Mouse (Mus musculus): ENCODE measurements around the gene Glb1. TPM values are rescaled to one million over a fixed set of nuclear protein-coding genes. Genes with fewer than 3 reads are reported as not detected.
A peak's percentile ranks its signal among the peaks of the same experiment; 100 is the strongest.
"Not testable (repeated sequence)": the region's sequence is repeated elsewhere in the genome, so short reads cannot be mapped to it uniquely, and the experiment has no call there.

Glb1 gene
- polyA plus RNA-seq, 1 experiment from 2014 or later: 76.0 TPM

DNA sequence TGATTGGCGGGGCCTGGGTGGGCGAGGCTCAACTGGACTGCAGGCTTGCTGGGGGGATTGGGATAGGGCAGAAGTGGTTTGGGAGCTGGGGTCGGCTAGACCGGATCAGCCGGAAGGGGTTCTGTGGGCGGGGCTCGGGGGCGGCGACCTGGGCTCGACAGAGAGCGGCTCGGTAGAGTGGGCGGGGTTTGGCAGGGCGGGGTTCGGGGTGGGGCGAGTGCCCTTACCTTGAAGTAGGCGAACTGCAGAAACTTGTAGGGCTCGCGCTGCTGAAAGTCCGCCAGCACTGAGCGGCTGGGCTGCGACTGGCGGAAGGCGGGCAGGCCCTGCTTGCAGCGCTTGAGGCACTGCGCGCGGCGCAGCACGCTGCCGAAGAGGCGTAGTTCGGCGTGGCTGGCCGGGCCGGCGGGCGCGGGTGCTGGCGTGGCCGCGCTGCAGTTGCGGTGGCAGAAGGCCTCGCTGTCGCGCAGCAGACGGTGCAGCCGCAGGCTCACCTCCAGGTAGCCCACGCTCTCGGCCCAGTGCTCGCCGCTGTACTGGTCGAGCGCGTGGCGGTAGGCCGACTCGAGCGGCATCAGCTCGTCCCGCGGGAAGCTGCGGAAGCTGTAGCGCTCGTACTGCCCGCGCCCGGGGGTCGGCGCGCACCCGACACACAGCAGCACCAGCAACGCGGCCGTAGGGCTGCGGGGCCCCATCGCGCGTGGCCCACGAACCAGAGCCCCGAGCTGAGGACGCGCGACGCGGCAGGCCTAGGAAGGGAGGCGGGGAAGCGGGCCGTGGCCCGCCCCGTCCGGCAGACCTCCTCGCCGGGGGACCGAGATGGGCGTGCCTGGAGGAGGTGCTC, 10.7 kb upstream of the Glb1 start, which contains the start of gene Crtap:
Gene Crtap (minus strand): TSS at position 771 of the 844 bp plus-strand sequence.
- Histone ChIP-seq H3K4me2 (ENCODE audit: low read length) (peak within 1 kb of the TSS; percentile 70), H3K36me3 (ENCODE audit: control insufficient read depth, insufficient read depth, low read length) (peaks cover 8% of the 10 kb centered on the region; the same call in 1 of the 2 replicates), H3K4me1 (replicated peaks; ENCODE audit: control insufficient read depth, insufficient read depth, low read length) (peaks cover 15% of the 10 kb centered on the region; the same call in 1 of the 2 replicates), H3K9me3 (ENCODE audit: control insufficient read depth, low read length) (no peaks in the 10 kb centered on the region), H3K4me3 (ENCODE audit: low read depth, low read length) (peak within 1 kb of the TSS; percentile 83), H3K9ac (ENCODE audit: low read length) (peak within 1 kb of the TSS; percentile 80), H3K27ac (ENCODE audit: low read depth) (peak within 1 kb of the TSS; percentile 86), H3K27me3 (replicated peaks; ENCODE audit: control insufficient read depth, insufficient read depth, low read length) (no peaks in the 10 kb centered on the region)
- ATAC-seq (replicated peaks; ENCODE audit: low FRiP score, low TSS enrichment, low read depth) (peak; percentile 84), DNase-seq (ENCODE audit: low spot score) (peak; percentile 86)
- 1% methylated on average over 94 of the region's 96 CpGs for WGBS

- peak overlapping the region; percentile 86; the same call in 1 of the 2 replicates for H3K27ac ChIP-seq (ENCODE audit: low read depth)
- DNase-seq (ENCODE audit: low spot score) (no peak), ATAC-seq (replicated peaks; ENCODE audit: low FRiP score, low TSS enrichment, low read depth) (no peak; the same call in 1 of the 2 replicates)
- H3K4me3 ChIP-seq (ENCODE audit: low read depth, low read length): peak overlapping the region; percentile 83
- no peaks in the 10 kb centered on the region for H3K9me3 ChIP-seq (ENCODE audit: control insufficient read depth, low read length)
- WGBS: 4% methylated on average over 10 of the region's 10 CpGs
- H3K4me2 ChIP-seq (ENCODE audit: low read length): peak overlapping the region; percentile 70
- H3K36me3 ChIP-seq (ENCODE audit: control insufficient read depth, insufficient read depth, low read length): 0 out of 2 replicates have a peak, but pooled peaks cover 2% of the 10 kb centered on the region
- H3K27me3 ChIP-seq (replicated peaks; ENCODE audit: control insufficient read depth, insufficient read depth, low read length): no peaks in the 10 kb centered on the region
- H3K9ac ChIP-seq (ENCODE audit: low read length): peak overlapping the region; percentile 80
- peaks cover 15% of the 10 kb centered on the region; the same call in 1 of the 2 replicates for H3K4me1 ChIP-seq (replicated peaks; ENCODE audit: control insufficient read depth, insufficient read depth, low read length)
Measured at GRCm38 (mm10) chr9:114390749-114391075, 10.2 kb upstream of the Glb1 start.

DNA sequence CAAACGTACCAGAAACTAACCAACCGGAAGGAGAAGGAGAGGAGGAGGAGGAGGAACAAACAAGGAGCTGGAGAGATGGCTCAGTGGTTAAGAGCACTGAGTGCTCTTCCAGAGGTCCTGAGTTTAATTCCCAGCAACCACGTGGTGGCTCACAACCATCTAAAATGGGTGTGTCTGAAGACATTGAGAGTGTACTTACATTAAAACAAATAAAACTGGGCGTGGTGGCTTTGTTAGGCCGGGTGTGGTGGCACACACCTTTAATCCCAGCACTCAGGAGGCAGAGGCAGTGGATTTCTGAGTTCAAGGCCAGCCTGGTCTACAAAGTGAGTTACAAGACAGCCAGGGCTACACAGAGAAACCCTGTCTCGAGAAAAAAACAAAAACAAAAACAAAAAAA, 6.7 kb upstream of the Glb1 start:
- H3K27me3 ChIP-seq (replicated peaks; ENCODE audit: control insufficient read depth, insufficient read depth, low read length); H3K9ac ChIP-seq (ENCODE audit: low read length); H3K4me1 ChIP-seq (replicated peaks; ENCODE audit: control insufficient read depth, insufficient read depth, low read length); ATAC-seq (replicated peaks; ENCODE audit: low FRiP score, low TSS enrichment, low read depth); H3K4me3 ChIP-seq (ENCODE audit: low read depth, low read length); H3K27ac ChIP-seq (ENCODE audit: low read depth); DNase-seq (ENCODE audit: low spot score); H3K9me3 ChIP-seq (ENCODE audit: control insufficient read depth, low read length); H3K4me2 ChIP-seq (ENCODE audit: low read length); H3K36me3 ChIP-seq (ENCODE audit: control insufficient read depth, insufficient read depth, low read length): not testable (repeated sequence)
- 64% methylated on average over 6 of the region's 6 CpGs for WGBS

DNA sequence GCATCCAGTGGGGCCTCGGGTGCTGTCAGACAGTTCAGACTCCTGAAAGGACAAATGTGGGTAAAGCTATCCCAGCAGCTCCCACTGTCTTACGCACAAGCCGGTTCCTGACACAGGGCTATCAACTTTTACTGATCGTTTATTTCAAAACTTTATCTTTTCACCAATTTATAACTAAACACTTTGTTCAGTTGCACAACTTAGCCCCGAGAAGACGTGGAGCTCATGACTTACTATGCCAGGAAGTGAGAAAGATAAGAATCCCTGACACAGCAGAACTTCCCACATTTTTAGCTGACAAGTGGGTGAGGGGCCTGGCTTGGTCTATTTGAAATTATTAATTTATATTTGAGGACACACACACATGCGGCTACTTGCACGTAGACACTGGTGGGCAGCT, 6.2 kb upstream of the Glb1 start:
- Histone ChIP-seq H3K9ac (ENCODE audit: low read length) (no peak overlapping the region), H3K27me3 (replicated peaks; ENCODE audit: control insufficient read depth, insufficient read depth, low read length) (no peaks in the 10 kb centered on the region), H3K36me3 (ENCODE audit: control insufficient read depth, insufficient read depth, low read length) (no peaks in the 10 kb centered on the region), H3K4me3 (ENCODE audit: low read depth, low read length) (no peak overlapping the region), H3K9me3 (ENCODE audit: control insufficient read depth, low read length) (no peaks in the 10 kb centered on the region), H3K4me2 (ENCODE audit: low read length) (no peak overlapping the region), H3K27ac (ENCODE audit: low read depth) (no peak overlapping the region), H3K4me1 (replicated peaks; ENCODE audit: control insufficient read depth, insufficient read depth, low read length) (peaks cover 3% of the 10 kb centered on the region; the same call in 1 of the 2 replicates)
- DNase-seq (ENCODE audit: low spot score): no peak
- ATAC-seq (replicated peaks; ENCODE audit: low FRiP score, low TSS enrichment, low read depth): no peak
- 75% methylated on average over 8 of the region's 8 CpGs for WGBS

- H3K27ac ChIP-seq (ENCODE audit: low read depth): no peak overlapping the region
- H3K4me2 ChIP-seq (ENCODE audit: low read length): no peak overlapping the region
- no peaks in the 10 kb centered on the region for H3K27me3 ChIP-seq (replicated peaks; ENCODE audit: control insufficient read depth, insufficient read depth, low read length)
- DNase-seq (ENCODE audit: low spot score) (no peak), ATAC-seq (replicated peaks; ENCODE audit: low FRiP score, low TSS enrichment, low read depth) (no peak)
- H3K36me3 ChIP-seq (ENCODE audit: control insufficient read depth, insufficient read depth, low read length): no peaks in the 10 kb centered on the region
- H3K9me3 ChIP-seq (ENCODE audit: control insufficient read depth, low read length): no peaks in the 10 kb centered on the region
- peaks cover 3% of the 10 kb centered on the region; the same call in 1 of the 2 replicates for H3K4me1 ChIP-seq (replicated peaks; ENCODE audit: control insufficient read depth, insufficient read depth, low read length)
- H3K9ac ChIP-seq (ENCODE audit: low read length): no peak overlapping the region
- 77% methylated on average over 4 of the region's 4 CpGs for WGBS
- no peak overlapping the region for H3K4me3 ChIP-seq (ENCODE audit: low read depth, low read length)
Measured at GRCm38 (mm10) chr9:114395258-114395657, 5.6 kb upstream of the Glb1 start.

- Histone ChIP-seq H3K36me3 (ENCODE audit: control insufficient read depth, insufficient read depth, low read length) (peaks cover 1% of the 10 kb centered on the region), H3K9ac (ENCODE audit: low read length) (no peak overlapping the region), H3K27me3 (replicated peaks; ENCODE audit: control insufficient read depth, insufficient read depth, low read length) (no peaks in the 10 kb centered on the region), H3K27ac (ENCODE audit: low read depth) (no peak overlapping the region), H3K4me3 (ENCODE audit: low read depth, low read length) (no peak overlapping the region), H3K4me2 (ENCODE audit: low read length) (no peak overlapping the region), H3K4me1 (replicated peaks; ENCODE audit: control insufficient read depth, insufficient read depth, low read length) (peaks cover 8% of the 10 kb centered on the region; the same call in 1 of the 2 replicates), H3K9me3 (ENCODE audit: control insufficient read depth, low read length) (no peaks in the 10 kb centered on the region)
- WGBS: 90% methylated on average over 12 of the region's 12 CpGs
- ATAC-seq (replicated peaks; ENCODE audit: low FRiP score, low TSS enrichment, low read depth): no peak
- no peak for DNase-seq (ENCODE audit: low spot score)
Measured at GRCm38 (mm10) chr9:114399680-114400079, 1.2 kb upstream of the Glb1 start.

- DNase-seq (ENCODE audit: low spot score) (no peak), ATAC-seq (replicated peaks; ENCODE audit: low FRiP score, low TSS enrichment, low read depth) (no peak; the same call in 1 of the 2 replicates)
- Histone ChIP-seq H3K4me2 (ENCODE audit: low read length) (peak overlapping the region; percentile 54), H3K27ac (ENCODE audit: low read depth) (peak overlapping the region; percentile 92), H3K9me3 (ENCODE audit: control insufficient read depth, low read length) (no peaks in the 10 kb centered on the region), H3K4me1 (replicated peaks; ENCODE audit: control insufficient read depth, insufficient read depth, low read length) (peaks cover 8% of the 10 kb centered on the region; the same call in 1 of the 2 replicates), H3K36me3 (ENCODE audit: control insufficient read depth, insufficient read depth, low read length) (peaks cover 10% of the 10 kb centered on the region), H3K9ac (ENCODE audit: low read length) (peak overlapping the region; percentile 88), H3K27me3 (replicated peaks; ENCODE audit: control insufficient read depth, insufficient read depth, low read length) (no peaks in the 10 kb centered on the region), H3K4me3 (ENCODE audit: low read depth, low read length) (peak overlapping the region; percentile 91)
- 24% methylated on average over 5 of the region's 5 CpGs for WGBS
Measured at GRCm38 (mm10) chr9:114400588-114400948, 308 bp upstream of the Glb1 start.

DNA sequence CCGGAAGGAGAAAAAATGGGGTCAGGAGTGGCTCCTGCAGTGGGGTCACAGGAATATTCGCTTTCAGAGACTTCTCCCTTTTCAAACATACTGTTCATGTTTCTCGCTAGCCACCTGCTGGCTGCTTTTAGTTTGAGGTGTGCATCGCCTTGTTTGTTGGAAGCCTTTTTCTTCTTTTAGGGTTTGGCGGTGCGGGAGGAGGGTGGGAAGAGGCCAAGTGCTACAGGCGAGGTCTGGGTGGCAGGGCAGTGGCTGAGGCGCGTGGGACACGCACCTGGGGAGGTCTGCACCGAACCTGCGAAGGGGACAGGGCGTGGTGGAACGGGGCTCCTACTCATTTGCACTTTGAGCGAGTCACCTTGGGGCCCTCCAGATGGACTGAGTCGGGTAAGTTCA, 807 bp downstream of the Glb1 start:
- Histone ChIP-seq H3K9me3 (ENCODE audit: control insufficient read depth, low read length) (no peaks in the 10 kb centered on the region), H3K27ac (ENCODE audit: low read depth) (peak overlapping the region; percentile 92), H3K27me3 (replicated peaks; ENCODE audit: control insufficient read depth, insufficient read depth, low read length) (no peaks in the 10 kb centered on the region), H3K4me1 (replicated peaks; ENCODE audit: control insufficient read depth, insufficient read depth, low read length) (peaks cover 8% of the 10 kb centered on the region; the same call in 1 of the 2 replicates), H3K36me3 (ENCODE audit: control insufficient read depth, insufficient read depth, low read length) (peaks cover 21% of the 10 kb centered on the region), H3K9ac (ENCODE audit: low read length) (peak overlapping the region; percentile 88), H3K4me3 (ENCODE audit: low read depth, low read length) (peak overlapping the region; percentile 91), H3K4me2 (ENCODE audit: low read length) (peak overlapping the region; percentile 54)
- peak; percentile 81 for DNase-seq (ENCODE audit: low spot score)
- 3% methylated on average over 16 of the region's 16 CpGs for WGBS
- ATAC-seq (replicated peaks; ENCODE audit: low FRiP score, low TSS enrichment, low read depth): peak; percentile 21
